Mouse (Mus musculus) ES-Bruce4 (cell line): Measurements from ENCODE around the gene Aff3. TPM values are rescaled to one million over a fixed set of nuclear protein-coding genes. Genes with fewer than 3 reads are reported as not detected.

Source experiments
- H3K27ac ChIP-seq: 2 replicates; pipeline ENCODE4 v1.5.1; 2012; ENCODE audit warnings: low read length, inconsistent platforms; ENCODE audit not compliant: insufficient read depth
- H3K27me3 ChIP-seq: 2 replicates; pipeline ENCODE4 v1.6.1; 2012; ENCODE audit warnings: mild to moderate bottlenecking, low read length, inconsistent platforms; ENCODE audit not compliant: control insufficient read depth, poor library complexity, insufficient read depth, severe bottlenecking
- H3K36me3 ChIP-seq: 2 replicates; pipeline ENCODE4 v1.6.1; 2012; ENCODE audit warnings: inconsistent platforms, mild to moderate bottlenecking, low read length, moderate library complexity; ENCODE audit not compliant: control insufficient read depth, poor library complexity, insufficient read depth, severe bottlenecking
- H3K4me1 ChIP-seq: one replicate; pipeline ENCODE4 v1.8.1; 2011; ENCODE audit warnings: low read length; ENCODE audit not compliant: control insufficient read depth, insufficient read depth
- H3K4me3 ChIP-seq: 2 replicates; pipeline ENCODE4 v1.5.1; 2011; ENCODE audit warnings: low read depth, mild to moderate bottlenecking, low read length
- H3K9ac ChIP-seq: 2 replicates; pipeline ENCODE4 v1.6.1; 2012; ENCODE audit warnings: low read depth, mild to moderate bottlenecking, inconsistent platforms; ENCODE audit not compliant: poor library complexity, severe bottlenecking
- H3K9me3 ChIP-seq: replicated peaks from 2 replicates; pipeline ENCODE4 v1.6.1; 2012; ENCODE audit warnings: mild to moderate bottlenecking, low read length, inconsistent platforms; ENCODE audit not compliant: control insufficient read depth, poor library complexity, insufficient read depth, severe bottlenecking
- CTCF ChIP-seq: IDR thresholded peaks from one replicate; pipeline ENCODE4 v1.8.1; 2011; ENCODE audit warnings: low read depth, low read length
- EP300 ChIP-seq: IDR thresholded peaks from 2 replicates; pipeline ENCODE4 v1.6.1; 2011; ENCODE audit warnings: low read depth, low read length; ENCODE audit not compliant: insufficient read depth
- POLR2A ChIP-seq: IDR thresholded peaks from one replicate; pipeline ENCODE4 v1.8.1; 2011; ENCODE audit warnings: low read length; ENCODE audit not compliant: insufficient read depth
- polyA plus RNA-seq: library from polyadenylated mRNA; stranded (reverse); fragments of >200 nt; gene quantifications from 2 replicates; pipeline ENCODE4 v1.2.4, GENCODE M21; 2011; ENCODE audit warnings: low read depth; ENCODE audit not compliant: missing spikeins, insufficient read depth, insufficient read length

The Aff3 gene
- polyA plus RNA-seq, 1 experiment: 9.2 TPM

DNA sequence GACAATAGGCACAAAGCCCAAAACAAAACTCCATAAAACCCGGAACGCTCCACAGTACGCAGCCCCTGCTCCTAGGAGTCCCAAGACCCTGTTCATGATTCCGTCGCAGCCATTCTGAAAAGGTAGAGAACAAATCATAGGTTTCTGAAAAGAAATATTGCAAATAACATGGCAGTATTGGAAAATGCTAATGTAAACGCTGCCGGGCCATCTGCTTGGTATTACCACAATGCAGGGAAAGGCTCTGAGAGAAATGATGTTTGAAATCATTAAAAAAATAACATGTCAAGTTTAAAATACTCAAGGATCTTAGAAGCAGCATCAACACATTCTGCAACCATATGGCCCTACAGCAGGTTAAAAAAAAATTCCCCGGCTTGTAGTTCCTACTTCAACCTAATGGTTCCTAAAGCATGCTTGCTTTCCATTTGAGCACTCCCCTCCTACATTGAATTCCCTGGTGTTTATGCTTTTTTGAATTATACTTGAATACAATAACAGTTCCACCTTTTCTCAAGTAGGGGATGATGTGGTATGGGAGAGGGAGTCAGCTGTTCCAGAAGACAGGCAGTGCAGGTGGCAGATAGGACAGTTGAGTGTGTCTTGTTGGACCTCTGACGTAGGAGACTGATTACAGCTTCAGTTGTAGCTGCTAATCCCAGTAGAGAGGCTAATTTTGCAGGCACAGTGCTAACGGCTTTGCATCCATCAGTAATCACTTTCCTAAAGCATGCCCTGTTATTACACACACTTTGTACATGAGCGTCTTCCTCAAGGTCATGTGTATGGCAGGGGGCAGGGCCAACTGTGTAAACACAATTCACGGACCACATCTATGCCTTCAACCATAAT lies 246.3 kb downstream of the Aff3 start:
- H3K4me1 ChIP-seq: no peaks in the 10 kb centered on the region
- H3K27ac ChIP-seq: no peak overlapping the region
- 0 out of 2 replicates have a peak, but pooled peaks cover 2% of the 10 kb centered on the region for H3K9me3 ChIP-seq
- H3K36me3 ChIP-seq: no peaks in the 10 kb centered on the region
- H3K4me3 ChIP-seq: no peak overlapping the region
- no peak overlapping the region for H3K9ac ChIP-seq
- H3K27me3 ChIP-seq: no peaks in the 10 kb centered on the region
- no peak for TF ChIP-seq EP300
- no peak for TF ChIP-seq CTCF
- no peak for TF ChIP-seq POLR2A

DNA sequence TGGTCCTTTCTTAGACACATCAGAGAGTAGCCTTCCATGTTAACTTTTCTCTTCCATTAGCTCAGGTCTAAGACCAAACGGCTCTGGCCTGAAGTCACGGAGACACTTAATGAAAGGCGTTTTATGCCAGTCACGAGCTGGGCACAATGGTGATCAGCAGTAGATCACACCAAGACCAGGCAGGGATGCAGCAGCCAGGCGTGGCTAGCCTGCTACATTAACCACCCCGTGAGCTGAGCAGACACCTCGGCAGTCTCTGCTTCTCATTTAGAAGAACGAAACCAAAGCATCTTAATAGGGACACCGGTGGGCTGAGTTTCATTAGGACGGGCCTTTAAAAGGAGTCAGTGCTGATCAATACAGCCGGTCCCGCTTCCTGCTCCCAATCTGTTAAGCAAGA lies 247.6 kb downstream of the Aff3 start:
- H3K36me3 ChIP-seq: no peaks in the 10 kb centered on the region
- TF ChIP-seq EP300 (no peak), POLR2A (no peak), CTCF (no peak)
- H3K4me3 ChIP-seq: no peak overlapping the region
- H3K9me3 ChIP-seq: 0 out of 2 replicates have a peak, but pooled peaks cover 2% of the 10 kb centered on the region
- no peak overlapping the region for H3K27ac ChIP-seq
- H3K4me1 ChIP-seq: no peaks in the 10 kb centered on the region
- no peak overlapping the region for H3K9ac ChIP-seq
- no peaks in the 10 kb centered on the region for H3K27me3 ChIP-seq

DNA sequence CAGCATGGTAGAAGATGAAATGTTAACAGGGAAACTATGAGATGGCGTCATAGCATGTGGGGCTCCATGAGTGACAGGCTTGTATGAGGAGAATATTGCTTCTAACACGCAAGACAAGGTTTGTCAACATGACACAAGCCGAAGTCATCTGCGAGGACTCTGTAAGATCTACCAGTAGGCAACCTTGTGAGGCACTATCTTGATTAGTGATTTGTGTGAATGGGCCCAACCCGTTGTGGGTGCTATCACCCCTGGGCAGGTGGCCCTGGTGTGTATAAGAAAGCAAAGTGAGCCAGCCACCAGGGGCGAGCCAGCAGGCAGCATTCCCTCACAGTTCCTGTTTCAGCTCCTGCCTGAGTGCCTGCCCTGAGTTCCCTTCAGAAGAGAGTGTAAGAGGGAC lies 249.2 kb downstream of the Aff3 start:
- Histone ChIP-seq H3K27ac (no peak overlapping the region), H3K9me3 (0 out of 2 replicates have a peak, but pooled peaks cover 2% of the 10 kb centered on the region), H3K27me3 (no peaks in the 10 kb centered on the region), H3K4me3 (no peak overlapping the region), H3K36me3 (no peaks in the 10 kb centered on the region), H3K4me1 (no peaks in the 10 kb centered on the region), H3K9ac (no peak overlapping the region)
- TF ChIP-seq CTCF (no peak), POLR2A (no peak), EP300 (no peak)

DNA sequence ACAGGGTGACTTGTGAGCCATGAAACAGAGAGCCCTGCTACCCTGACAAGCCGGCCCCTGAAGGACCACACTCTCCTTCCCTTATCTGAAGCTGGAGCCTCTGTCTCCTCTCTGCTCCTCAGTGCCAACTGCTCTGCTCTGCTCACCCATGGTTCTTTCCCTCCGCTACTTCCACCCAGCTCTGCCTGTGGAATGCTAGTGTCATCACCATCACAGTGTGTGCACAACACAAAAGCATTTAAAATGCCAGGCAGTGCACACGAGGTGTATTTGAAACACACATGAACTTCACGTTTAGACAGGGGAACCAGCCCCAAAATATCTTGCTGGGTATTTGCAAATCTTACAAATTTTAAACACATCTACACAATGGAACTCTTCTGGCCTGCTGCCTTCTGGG lies 253.6 kb downstream of the Aff3 start:
- Histone ChIP-seq H3K4me1 (no peaks in the 10 kb centered on the region), H3K27ac (no peak overlapping the region), H3K9ac (no peak overlapping the region), H3K9me3 (0 out of 2 replicates have a peak, but pooled peaks cover 2% of the 10 kb centered on the region), H3K27me3 (no peaks in the 10 kb centered on the region), H3K36me3 (no peaks in the 10 kb centered on the region), H3K4me3 (no peak overlapping the region)
- no peak for TF ChIP-seq CTCF
- TF ChIP-seq EP300: no peak

DNA sequence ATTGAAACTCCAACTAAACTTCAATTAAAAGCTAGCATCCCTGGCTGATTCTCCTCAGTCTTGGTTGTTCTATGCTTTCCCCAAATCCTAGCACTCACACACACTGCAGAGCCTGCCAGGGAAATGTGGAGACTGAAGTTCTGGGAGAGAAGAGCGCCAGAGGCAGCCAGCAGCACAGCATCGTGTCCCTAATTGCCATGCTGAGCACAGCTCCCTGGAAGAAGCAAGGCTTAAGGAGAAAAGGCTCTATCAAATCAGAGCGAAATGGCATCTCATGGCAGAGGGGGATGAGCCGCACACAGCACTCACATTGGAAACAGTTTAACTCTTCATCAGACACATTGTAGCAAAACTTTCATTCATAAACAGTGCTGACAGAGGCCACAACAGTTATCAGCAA lies 254.3 kb downstream of the Aff3 start:
- H3K27ac ChIP-seq: no peak overlapping the region
- H3K4me3 ChIP-seq: no peak overlapping the region
- TF ChIP-seq POLR2A (no peak), EP300 (no peak), CTCF (no peak)
- H3K9ac ChIP-seq: no peak overlapping the region
- H3K9me3 ChIP-seq: 0 out of 2 replicates have a peak, but pooled peaks cover 2% of the 10 kb centered on the region
- H3K4me1 ChIP-seq: no peaks in the 10 kb centered on the region
- no peaks in the 10 kb centered on the region for H3K27me3 ChIP-seq
- H3K36me3 ChIP-seq: no peaks in the 10 kb centered on the region

DNA sequence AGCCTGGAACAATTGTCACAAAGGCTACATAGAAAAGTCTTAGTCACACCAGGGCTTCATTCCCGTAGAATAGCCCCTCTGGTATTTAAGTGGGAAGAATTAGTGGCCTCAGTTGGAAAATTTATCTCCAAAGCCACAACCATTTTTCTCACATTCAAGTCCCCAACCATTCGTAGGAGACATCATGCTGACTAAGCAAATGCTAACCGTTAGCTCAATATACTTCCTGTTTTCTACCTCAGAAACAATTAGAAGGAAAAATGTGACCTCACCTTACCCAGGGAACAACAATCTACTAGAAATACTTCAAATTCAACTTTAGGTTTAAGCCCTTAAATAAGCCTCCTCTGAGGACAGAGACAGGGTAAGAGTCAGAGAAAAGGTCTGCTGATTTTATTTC lies 256.5 kb downstream of the Aff3 start:
- Histone ChIP-seq H3K9ac (no peak overlapping the region), H3K9me3 (no peaks in the 10 kb centered on the region)
- TF ChIP-seq EP300: no peak
- no peak for TF ChIP-seq CTCF
- TF ChIP-seq POLR2A: no peak

More for the DNA sequence above, 256.5 kb downstream of the Aff3 start:
- Histone ChIP-seq H3K27ac (no peak overlapping the region), H3K27me3 (no peaks in the 10 kb centered on the region), H3K4me1 (no peaks in the 10 kb centered on the region), H3K36me3 (no peaks in the 10 kb centered on the region), H3K4me3 (no peak overlapping the region)
